Mouse (Mus musculus) limb, embryonic 12.5 days (tissue): ENCODE results near the gene Aen. TPM values are rescaled to one million over a fixed set of nuclear protein-coding genes. Genes with fewer than 3 reads are reported as not detected.

ENCODE experiments used
- ATAC-seq: fragments of 200-750 bp; cut with Nextera tagmentation; 2 replicates; pipeline ENCODE4 v1.8.0; 2017; ENCODE audit warnings: low read depth, moderate TSS enrichment; ENCODE audit not compliant: insufficient number of reproducible peaks, insufficient read depth, low FRiP score, low TSS enrichment
- H3K27ac ChIP-seq: fragments of 300-500 bp; sonication (generic); 2 replicates; pipeline ENCODE4 v1.5.1; 2016; ENCODE audit warnings: mild to moderate bottlenecking, moderate library complexity
- H3K27me3 ChIP-seq: fragments of 300-500 bp; sonication (generic); 2 replicates; pipeline ENCODE4 v1.6.1; 2016; ENCODE audit warnings: mild to moderate bottlenecking, moderate library complexity
- H3K36me3 ChIP-seq: fragments of 300-500 bp; sonication (generic); 2 replicates; pipeline ENCODE4 v1.6.1; 2016; ENCODE audit warnings: mild to moderate bottlenecking, moderate library complexity
- H3K4me1 ChIP-seq: fragments of 300-500 bp; sonication (generic); replicated peaks from 2 replicates; pipeline ENCODE4 v1.6.1; 2016
- H3K4me2 ChIP-seq: fragments of 300-500 bp; sonication (generic); 2 replicates; pipeline ENCODE4 v1.6.1; 2016; ENCODE audit warnings: mild to moderate bottlenecking, moderate library complexity
- H3K4me3 ChIP-seq: fragments of 300-500 bp; sonication (generic); replicated peaks from 2 replicates; pipeline ENCODE4 v1.5.1; 2016; ENCODE audit warnings: mild to moderate bottlenecking
- H3K9ac ChIP-seq: fragments of 300-500 bp; sonication (generic); replicated peaks from 2 replicates; pipeline ENCODE4 v1.6.1; 2016; ENCODE audit warnings: mild to moderate bottlenecking, moderate library complexity
- H3K9me3 ChIP-seq: fragments of 300-500 bp; sonication (generic); 2 replicates; pipeline ENCODE4 v1.6.1; 2016; ENCODE audit warnings: mild to moderate bottlenecking, moderate library complexity
- WGBS: fragments of 180-500 bp; shearing (Covaris S2); methylation state at CpG from one replicate; pipeline ENCODE4 v1.1.7; 2016; 5-methylcytosine and 5-hydroxymethylcytosine counted together
- polyA plus RNA-seq: library from polyadenylated mRNA; unstranded; fragments of >200 nt; fragmentation: Nextera tagmentation; extraction: Ambion mirVana; gene quantifications from 2 replicates; pipeline ENCODE4 v1.2.1, GENCODE M21; 2016

Aen gene
- polyA plus RNA-seq, 1 experiment from 2014 or later, result 36.4 TPM

GRCm38 (mm10) chr7:78872831-78873230 lies 22.8 kb upstream of the Aen start:
- Histone ChIP-seq H3K9ac (no peak overlapping the region), H3K4me1 (no peaks in the 10 kb centered on the region), H3K36me3 (no peaks in the 10 kb centered on the region), H3K27me3 (no peaks in the 10 kb centered on the region), H3K9me3 (no peaks in the 10 kb centered on the region), H3K4me3 (no peak overlapping the region), H3K27ac (no peak overlapping the region), H3K4me2 (no peak overlapping the region)
- no peak for ATAC-seq
- WGBS, result 81% methylated on average over 5 of the region's 5 CpGs

GRCm38 (mm10) chr7:78881607-78882468 lies 13.8 kb upstream of the Aen start:
- 21% methylated on average over 14 of the region's 16 CpGs for WGBS
- Histone ChIP-seq H3K4me1 (peaks cover 25% of the 10 kb centered on the region), H3K9ac (0 out of 2 replicates have a peak overlapping the region, but pooled peaks have one; percentile 27), H3K4me2 (peak overlapping the region; percentile 62), H3K27me3 (peaks cover 57% of the 10 kb centered on the region), H3K9me3 (no peaks in the 10 kb centered on the region), H3K36me3 (no peaks in the 10 kb centered on the region), H3K4me3 (peak overlapping the region; percentile 37), H3K27ac (no peak overlapping the region)
- ATAC-seq, result no peak

GRCm38 (mm10) chr7:78882469-78882837 lies 13.2 kb upstream of the Aen start:
- peak overlapping the region; percentile 37 for H3K4me3 ChIP-seq
- no peaks in the 10 kb centered on the region for H3K9me3 ChIP-seq
- ATAC-seq, result no peak
- H3K4me1 ChIP-seq, result peaks cover 29% of the 10 kb centered on the region
- 2% methylated on average over 22 of the region's 23 CpGs for WGBS
- H3K36me3 ChIP-seq, result no peaks in the 10 kb centered on the region
- H3K27ac ChIP-seq, result no peak overlapping the region
- peaks cover 61% of the 10 kb centered on the region for H3K27me3 ChIP-seq
- peak overlapping the region; percentile 62 for H3K4me2 ChIP-seq
- 0 out of 2 replicates have a peak overlapping the region, but pooled peaks have one; percentile 27 for H3K9ac ChIP-seq

- no peaks in the 10 kb centered on the region for H3K36me3 ChIP-seq
- no peaks in the 10 kb centered on the region for H3K9me3 ChIP-seq
- peak overlapping the region; percentile 37 for H3K4me3 ChIP-seq
- H3K27ac ChIP-seq, result no peak overlapping the region
- 1% methylated on average over 34 of the region's 34 CpGs for WGBS
- H3K27me3 ChIP-seq, result peaks cover 68% of the 10 kb centered on the region
- peak overlapping the region; percentile 62 for H3K4me2 ChIP-seq
- no peak overlapping the region for H3K9ac ChIP-seq
- H3K4me1 ChIP-seq, result peaks cover 32% of the 10 kb centered on the region
- ATAC-seq, result no peak
Measured at GRCm38 (mm10) chr7:78883016-78883725, 12.5 kb upstream of the Aen start.

- Histone ChIP-seq H3K4me3 (peak overlapping the region; percentile 37; the same call in 1 of the 2 replicates), H3K27me3 (peaks cover 73% of the 10 kb centered on the region), H3K36me3 (no peaks in the 10 kb centered on the region), H3K4me2 (peak overlapping the region; percentile 62), H3K4me1 (peaks cover 32% of the 10 kb centered on the region), H3K9ac (no peak overlapping the region), H3K9me3 (no peaks in the 10 kb centered on the region), H3K27ac (no peak overlapping the region)
- 11% methylated on average over 8 of the region's 8 CpGs for WGBS
- ATAC-seq, result no peak
Measured at GRCm38 (mm10) chr7:78883726-78884060, 12.0 kb upstream of the Aen start.

GRCm38 (mm10) chr7:78884139-78884538 lies 11.5 kb upstream of the Aen start:
- peaks cover 32% of the 10 kb centered on the region for H3K4me1 ChIP-seq
- no peak overlapping the region for H3K27ac ChIP-seq
- no peak overlapping the region for H3K9ac ChIP-seq
- H3K36me3 ChIP-seq, result no peaks in the 10 kb centered on the region
- no peak for ATAC-seq
- no peak overlapping the region for H3K4me2 ChIP-seq
- WGBS, result 11% methylated on average over 6 of the region's 6 CpGs
- peaks cover 76% of the 10 kb centered on the region for H3K27me3 ChIP-seq
- no peaks in the 10 kb centered on the region for H3K9me3 ChIP-seq
- no peak overlapping the region for H3K4me3 ChIP-seq

- WGBS, result 81% methylated on average over 5 of the region's 5 CpGs
- H3K4me3 ChIP-seq, result no peak overlapping the region
- no peak overlapping the region for H3K9ac ChIP-seq
- ATAC-seq, result no peak
- H3K4me1 ChIP-seq, result peaks cover 32% of the 10 kb centered on the region
- peaks cover 81% of the 10 kb centered on the region for H3K27me3 ChIP-seq
- no peaks in the 10 kb centered on the region for H3K36me3 ChIP-seq
- H3K4me2 ChIP-seq, result no peak overlapping the region
- H3K27ac ChIP-seq, result no peak overlapping the region
- H3K9me3 ChIP-seq, result no peaks in the 10 kb centered on the region
Measured at GRCm38 (mm10) chr7:78885404-78885803, 10.2 kb upstream of the Aen start.

- Histone ChIP-seq H3K9me3 (no peaks in the 10 kb centered on the region), H3K4me1 (peaks cover 32% of the 10 kb centered on the region), H3K4me3 (no peak overlapping the region), H3K36me3 (no peaks in the 10 kb centered on the region), H3K27me3 (peaks cover 73% of the 10 kb centered on the region), H3K27ac (no peak overlapping the region), H3K9ac (no peak overlapping the region), H3K4me2 (no peak overlapping the region)
- 81% methylated on average over 4 of the region's 4 CpGs for WGBS
- no peak for ATAC-seq
Measured at GRCm38 (mm10) chr7:78886496-78886895, 9.2 kb upstream of the Aen start.

- H3K9ac ChIP-seq, result no peak overlapping the region
- peak overlapping the region; percentile 21; the same call in 1 of the 2 replicates for H3K4me2 ChIP-seq
- no peak for ATAC-seq
- H3K27ac ChIP-seq, result no peak overlapping the region
- WGBS, result 13% methylated on average over 9 of the region's 9 CpGs
- no peaks in the 10 kb centered on the region for H3K9me3 ChIP-seq
- no peaks in the 10 kb centered on the region for H3K36me3 ChIP-seq
- H3K4me3 ChIP-seq, result no peak overlapping the region
- peaks cover 25% of the 10 kb centered on the region for H3K4me1 ChIP-seq
- peaks cover 64% of the 10 kb centered on the region for H3K27me3 ChIP-seq
Measured at GRCm38 (mm10) chr7:78887431-78887842, 8.2 kb upstream of the Aen start.

GRCm38 (mm10) chr7:78890641-78891040 lies 5.0 kb upstream of the Aen start:
- WGBS, result 3% methylated on average over 16 of the region's 16 CpGs

GRCm38 (mm10) chr7:78893917-78894316 lies 1.7 kb upstream of the Aen start:
- H3K4me3 ChIP-seq, result no peak overlapping the region
- H3K4me2 ChIP-seq, result no peak overlapping the region
- WGBS, result 90% methylated on average over 10 of the region's 10 CpGs
- H3K27me3 ChIP-seq, result peaks cover 8% of the 10 kb centered on the region; the same call in 1 of the 2 replicates
- H3K9me3 ChIP-seq, result no peaks in the 10 kb centered on the region
- no peaks in the 10 kb centered on the region for H3K36me3 ChIP-seq
- H3K9ac ChIP-seq, result no peak overlapping the region
- peaks cover 16% of the 10 kb centered on the region for H3K4me1 ChIP-seq
- no peak overlapping the region for H3K27ac ChIP-seq
- ATAC-seq, result no peak

More at GRCm38 (mm10) chr7:78890641-78891040, 5.0 kb upstream of the Aen start:
- H3K4me1 ChIP-seq, result peaks cover 12% of the 10 kb centered on the region
- no peaks in the 10 kb centered on the region for H3K9me3 ChIP-seq
- H3K9ac ChIP-seq, result no peak overlapping the region
- H3K4me2 ChIP-seq, result no peak overlapping the region
- H3K4me3 ChIP-seq, result no peak overlapping the region
- H3K27me3 ChIP-seq, result peaks cover 36% of the 10 kb centered on the region; the same call in 1 of the 2 replicates
- H3K36me3 ChIP-seq, result no peaks in the 10 kb centered on the region
- ATAC-seq, result no peak
- no peak overlapping the region for H3K27ac ChIP-seq
